Mouse (Mus musculus): ENCODE data around the gene Ankrd11. TPM values are rescaled to one million over a fixed set of nuclear protein-coding genes. Genes with fewer than 3 reads are reported as not detected.
"Not testable (repeated sequence)": the region's sequence is repeated elsewhere in the genome, so short reads cannot be mapped to it uniquely, and the experiment has no call there.

Ankrd11 gene
- polyA plus RNA-seq, 1 experiment from 2014 or later = 73.1 TPM

GRCm38 (mm10) chr8:123051458-123051857 lies 9.4 kb upstream of the Ankrd11 start:
- no peaks in the 10 kb centered on the region for H3K4me1 ChIP-seq
- H3K9ac ChIP-seq = no peak overlapping the region
- no peak overlapping the region for H3K4me2 ChIP-seq (replicated peaks)
- H3K36me3 ChIP-seq = no peaks in the 10 kb centered on the region
- no peak overlapping the region for H3K27ac ChIP-seq
- no peaks in the 10 kb centered on the region for H3K9me3 ChIP-seq
- 63% methylated on average over 5 of the region's 5 CpGs for WGBS
- no peaks in the 10 kb centered on the region for H3K27me3 ChIP-seq
- ATAC-seq (ENCODE audit: insufficient number of reproducible peaks, insufficient read depth, low FRiP score, low TSS enrichment) = no peak
- no peak overlapping the region for H3K4me3 ChIP-seq

- Histone ChIP-seq H3K4me3 (no peak overlapping the region), H3K4me1 (peaks cover 10% of the 10 kb centered on the region; the same call in 1 of the 2 replicates), H3K27me3 (no peaks in the 10 kb centered on the region), H3K36me3 (no peaks in the 10 kb centered on the region), H3K4me2 (replicated peaks) (no peak overlapping the region), H3K9me3 (no peaks in the 10 kb centered on the region), H3K27ac (no peak overlapping the region), H3K9ac (no peak overlapping the region)
- ATAC-seq (ENCODE audit: insufficient number of reproducible peaks, insufficient read depth, low FRiP score, low TSS enrichment) = no peak
- WGBS = 87% methylated on average over 7 of the region's 7 CpGs
These were observed 6.3 kb upstream of the Ankrd11 start for GRCm38 (mm10) chr8:123048402-123048801.

GRCm38 (mm10) chr8:123047827-123048226 lies 5.8 kb upstream of the Ankrd11 start:
- Histone ChIP-seq H3K27ac (no peak overlapping the region), H3K4me1 (peaks cover 13% of the 10 kb centered on the region; the same call in 1 of the 2 replicates), H3K9ac (no peak overlapping the region), H3K9me3 (no peaks in the 10 kb centered on the region), H3K27me3 (no peaks in the 10 kb centered on the region), H3K4me2 (replicated peaks) (no peak overlapping the region), H3K36me3 (no peaks in the 10 kb centered on the region), H3K4me3 (no peak overlapping the region)
- WGBS = 86% methylated on average over 7 of the region's 7 CpGs
- ATAC-seq (ENCODE audit: insufficient number of reproducible peaks, insufficient read depth, low FRiP score, low TSS enrichment) = no peak

- peaks cover 13% of the 10 kb centered on the region; the same call in 1 of the 2 replicates for H3K4me1 ChIP-seq
- no peaks in the 10 kb centered on the region for H3K36me3 ChIP-seq
- no peak overlapping the region for H3K4me2 ChIP-seq (replicated peaks)
- H3K27me3 ChIP-seq = no peaks in the 10 kb centered on the region
- ATAC-seq (ENCODE audit: insufficient number of reproducible peaks, insufficient read depth, low FRiP score, low TSS enrichment) = no peak
- no peaks in the 10 kb centered on the region for H3K9me3 ChIP-seq
- WGBS = 74% methylated on average over 4 of the region's 4 CpGs
- H3K4me3 ChIP-seq = no peak overlapping the region
- H3K27ac ChIP-seq = no peak overlapping the region
- no peak overlapping the region for H3K9ac ChIP-seq
These were observed 4.6 kb upstream of the Ankrd11 start for GRCm38 (mm10) chr8:123046706-123047105.

GRCm38 (mm10) chr8:123044743-123045425 lies 2.8 kb upstream of the Ankrd11 start:
- H3K36me3 ChIP-seq; H3K27me3 ChIP-seq; H3K4me2 ChIP-seq (replicated peaks); H3K27ac ChIP-seq; H3K9ac ChIP-seq; ATAC-seq (ENCODE audit: insufficient number of reproducible peaks, insufficient read depth, low FRiP score, low TSS enrichment); H3K4me3 ChIP-seq; H3K9me3 ChIP-seq: not testable (repeated sequence)
- peaks cover 22% of the 10 kb centered on the region for H3K4me1 ChIP-seq
- 93% methylated on average over 23 of the region's 23 CpGs for WGBS

- no peak overlapping the region for H3K4me2 ChIP-seq (replicated peaks)
- no peak overlapping the region for H3K27ac ChIP-seq
- H3K9me3 ChIP-seq = no peaks in the 10 kb centered on the region
- peak overlapping the region; percentile 80; the same call in 1 of the 2 replicates for H3K9ac ChIP-seq
- no peak overlapping the region for H3K4me3 ChIP-seq
- WGBS = 87% methylated on average over 3 of the region's 3 CpGs
- ATAC-seq (ENCODE audit: insufficient number of reproducible peaks, insufficient read depth, low FRiP score, low TSS enrichment) = no peak
- peaks cover 30% of the 10 kb centered on the region for H3K4me1 ChIP-seq
- no peaks in the 10 kb centered on the region for H3K27me3 ChIP-seq
- no peaks in the 10 kb centered on the region for H3K36me3 ChIP-seq
These were observed 1.9 kb upstream of the Ankrd11 start for GRCm38 (mm10) chr8:123043941-123044340.

GRCm38 (mm10) chr8:123042974-123043625 lies 1.0 kb upstream of the Ankrd11 start:
- no peaks in the 10 kb centered on the region for H3K9me3 ChIP-seq
- no peaks in the 10 kb centered on the region for H3K36me3 ChIP-seq
- no peaks in the 10 kb centered on the region for H3K27me3 ChIP-seq
- H3K4me3 ChIP-seq = peak overlapping the region; percentile 99
- WGBS = 22% methylated on average over 22 of the region's 22 CpGs
- peak overlapping the region; percentile 84 for H3K4me2 ChIP-seq (replicated peaks)
- H3K4me1 ChIP-seq = peaks cover 30% of the 10 kb centered on the region
- no peak for ATAC-seq (ENCODE audit: insufficient number of reproducible peaks, insufficient read depth, low FRiP score, low TSS enrichment)
- H3K27ac ChIP-seq = peak overlapping the region; percentile 94
- H3K9ac ChIP-seq = peak overlapping the region; percentile 80

- Histone ChIP-seq H3K4me2 (replicated peaks) (peak overlapping the region; percentile 84), H3K27me3 (no peaks in the 10 kb centered on the region), H3K36me3 (no peaks in the 10 kb centered on the region), H3K9ac (peak overlapping the region; percentile 100), H3K27ac (peak overlapping the region; percentile 98), H3K4me1 (peaks cover 30% of the 10 kb centered on the region), H3K9me3 (no peaks in the 10 kb centered on the region), H3K4me3 (peak overlapping the region; percentile 99)
- WGBS = under 1% methylated on average over 37 of the region's 60 CpGs
- ATAC-seq (ENCODE audit: insufficient number of reproducible peaks, insufficient read depth, low FRiP score, low TSS enrichment) = no peak; the same call in 1 of the 2 replicates
These were observed 337 bp downstream of the Ankrd11 start for GRCm38 (mm10) chr8:123041774-123042105.

GRCm38 (mm10) chr8:123041008-123041773 lies 886 bp downstream of the Ankrd11 start:
- Histone ChIP-seq H3K9ac (peak overlapping the region; percentile 100), H3K36me3 (no peaks in the 10 kb centered on the region), H3K9me3 (no peaks in the 10 kb centered on the region), H3K4me3 (peak overlapping the region; percentile 99), H3K27ac (peak overlapping the region; percentile 98), H3K4me2 (replicated peaks) (peak overlapping the region; percentile 84), H3K4me1 (peaks cover 30% of the 10 kb centered on the region), H3K27me3 (no peaks in the 10 kb centered on the region)
- WGBS = under 1% methylated on average over 56 of the region's 71 CpGs
- 0 out of 2 replicates have a peak, but pooled peaks have one; percentile 1 for ATAC-seq (ENCODE audit: insufficient number of reproducible peaks, insufficient read depth, low FRiP score, low TSS enrichment)

- H3K9me3 ChIP-seq = no peaks in the 10 kb centered on the region
- peak overlapping the region; percentile 99 for H3K4me3 ChIP-seq
- peaks cover 30% of the 10 kb centered on the region for H3K4me1 ChIP-seq
- no peaks in the 10 kb centered on the region for H3K36me3 ChIP-seq
- ATAC-seq (ENCODE audit: insufficient number of reproducible peaks, insufficient read depth, low FRiP score, low TSS enrichment) = no peak
- H3K9ac ChIP-seq = no peak overlapping the region
- no peaks in the 10 kb centered on the region for H3K27me3 ChIP-seq
- 22% methylated on average over 4 of the region's 4 CpGs for WGBS
- peak overlapping the region; percentile 98; the same call in 1 of the 2 replicates for H3K27ac ChIP-seq
- H3K4me2 ChIP-seq (replicated peaks) = peak overlapping the region; percentile 84
These were observed 1.9 kb downstream of the Ankrd11 start for GRCm38 (mm10) chr8:123040110-123040650.

- Histone ChIP-seq H3K36me3 (no peaks in the 10 kb centered on the region), H3K4me1 (peaks cover 30% of the 10 kb centered on the region), H3K9ac (0 out of 2 replicates have a peak overlapping the region, but pooled peaks have one; percentile 10), H3K27me3 (no peaks in the 10 kb centered on the region), H3K4me2 (replicated peaks) (peak overlapping the region; percentile 84), H3K27ac (no peak overlapping the region), H3K9me3 (no peaks in the 10 kb centered on the region), H3K4me3 (peak overlapping the region; percentile 99; the same call in 1 of the 2 replicates)
- ATAC-seq (ENCODE audit: insufficient number of reproducible peaks, insufficient read depth, low FRiP score, low TSS enrichment) = no peak
- WGBS = 78% methylated on average over 11 of the region's 11 CpGs
These were observed 2.5 kb downstream of the Ankrd11 start for GRCm38 (mm10) chr8:123039376-123040109.

Measured in embryonic facial prominence, embryonic 12.5 days (tissue).